Mouse (Mus musculus): ENCODE measurements around the gene Opn4. TPM values are rescaled to one million over a fixed set of nuclear protein-coding genes. Genes with fewer than 3 reads are reported as not detected.

The Opn4 gene
- total RNA-seq, 2 experiments from 2014 or later = not detected

- no peak for DNase-seq (ENCODE audit: low spot score in 2 of 2)
Observed at GRCm38 (mm10) chr14:34591741-34592535, 8.0 kb downstream of the Opn4 start.

DNA sequence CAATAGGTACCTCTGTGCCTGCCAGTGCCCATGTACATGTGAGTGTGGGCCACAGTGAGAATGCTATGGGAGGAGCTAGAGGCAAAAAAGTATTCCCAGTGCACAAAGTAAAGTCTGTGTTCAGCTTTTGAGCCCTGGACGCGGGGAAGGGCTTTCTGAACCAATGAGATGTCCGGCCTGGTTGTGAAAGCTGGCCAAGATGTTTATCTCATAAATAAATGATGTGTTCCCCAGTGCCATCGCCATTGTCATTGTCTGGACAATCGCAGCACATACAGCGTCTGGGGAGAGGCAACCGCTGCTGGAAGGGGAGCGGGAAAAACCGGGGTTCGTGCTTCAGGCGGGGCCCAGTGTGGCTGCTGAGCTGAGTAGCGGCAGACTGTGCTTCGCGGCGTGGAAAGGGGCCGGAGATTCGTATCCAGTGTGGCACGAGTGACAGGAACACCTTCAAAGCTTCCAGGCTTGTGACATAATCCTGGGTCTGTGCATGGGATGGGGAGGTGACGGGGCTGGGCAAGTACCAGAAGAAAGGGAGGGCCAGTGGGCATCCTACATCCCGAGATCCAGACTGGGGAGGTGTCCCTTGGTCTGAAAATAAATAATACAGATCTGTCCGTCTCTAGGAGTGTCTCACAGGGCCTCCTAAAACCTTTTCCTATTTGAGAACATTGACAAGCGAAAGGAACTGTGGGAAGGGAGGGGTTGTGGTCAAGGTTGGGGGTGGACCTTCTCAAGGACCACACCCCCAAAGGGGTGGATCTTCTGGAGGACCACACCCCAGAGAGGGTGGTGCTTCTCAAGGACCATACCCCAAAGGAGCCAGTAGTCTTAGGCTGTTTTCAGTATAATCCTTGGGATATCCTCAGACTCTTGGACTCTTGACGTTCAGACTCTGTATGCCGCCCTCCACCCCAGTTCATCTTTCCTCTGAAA is 8.9 kb downstream of the Opn4 start:
- DNase-seq (ENCODE audit: low spot score in 2 of 2) = no peak

DNA sequence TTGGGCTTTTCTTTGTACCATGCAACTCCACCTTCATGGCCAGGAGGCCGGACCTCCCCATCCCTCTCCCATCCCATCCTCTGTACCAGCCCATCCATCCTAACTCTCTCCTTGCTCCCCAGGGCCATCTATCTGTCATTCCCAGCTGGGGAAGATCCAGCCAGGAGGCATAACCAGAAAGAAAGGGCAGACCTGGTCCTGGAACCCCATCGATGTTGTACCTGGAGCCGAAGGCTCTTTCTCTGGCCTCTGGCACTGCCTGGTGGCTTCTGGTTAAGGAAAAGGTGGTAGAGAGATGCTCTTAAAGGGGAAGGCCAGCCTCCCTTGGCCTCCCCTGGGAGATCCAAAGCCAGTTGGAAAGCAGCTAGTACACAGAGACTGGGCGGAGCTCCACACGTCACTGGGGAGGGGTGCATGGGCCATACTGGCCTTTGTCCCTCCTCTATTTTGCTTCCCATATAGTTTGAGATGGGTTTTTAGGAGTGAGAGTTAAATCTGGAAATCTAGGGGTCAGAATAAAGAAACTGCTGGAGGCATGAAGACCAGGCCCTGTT is 9.8 kb downstream of the Opn4 start:
- DNase-seq (ENCODE audit: low spot score in 2 of 2) = no peak

DNA sequence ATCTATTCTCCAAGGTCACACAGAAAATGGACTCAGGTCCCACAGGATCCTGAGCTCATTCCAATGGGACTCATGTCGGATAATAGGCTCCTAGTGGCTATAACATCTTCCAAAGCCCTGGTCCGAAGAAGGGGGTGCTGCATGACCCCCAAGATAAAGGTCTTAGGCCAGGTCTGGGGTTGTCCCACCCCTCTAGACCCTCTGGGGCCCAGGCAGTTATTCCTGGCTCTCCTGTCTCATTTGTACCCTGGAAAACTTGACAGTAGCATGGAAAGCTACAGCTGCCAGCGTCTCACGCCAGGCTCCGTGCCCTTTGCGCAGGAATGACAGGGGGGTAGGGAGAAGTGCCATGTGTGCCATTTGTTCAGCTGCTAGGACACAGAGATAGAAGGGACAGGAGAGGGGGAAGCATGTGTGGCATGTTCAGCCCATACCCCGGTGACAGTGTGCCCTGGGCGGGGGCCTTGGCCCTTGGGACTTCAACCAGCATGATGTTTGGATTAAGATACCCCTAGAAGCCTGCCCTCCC is 10.7 kb downstream of the Opn4 start:
- DNase-seq (ENCODE audit: low spot score in 2 of 2) = no peak

GRCm38 (mm10) chr14:34588498-34588897 is 11.4 kb downstream of the Opn4 start, which contains the start of gene Ldb3:
Gene Ldb3 (minus strand): TSS chr14:34588682.
- DNase-seq (ENCODE audit: low spot score in 2 of 2) = no peak

DNA sequence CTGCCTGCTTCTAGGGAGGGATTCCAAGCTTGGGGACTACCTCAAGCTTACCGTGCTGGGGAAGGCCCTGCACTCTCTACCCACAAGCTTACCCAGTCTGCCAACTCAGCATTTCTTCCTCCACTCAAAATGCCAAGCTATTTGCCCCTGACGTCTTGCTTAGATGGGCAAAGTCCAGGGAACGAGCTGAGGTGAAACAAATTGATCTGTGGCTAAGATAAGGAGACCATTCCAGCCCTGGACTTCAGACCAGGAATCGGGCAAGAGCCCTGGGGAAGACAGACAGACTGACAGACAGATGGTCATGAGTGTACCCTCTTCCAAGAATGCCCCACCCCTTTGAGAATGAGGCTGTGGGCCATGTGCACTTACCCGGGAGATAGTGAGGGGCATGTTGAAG is 11.9 kb downstream of the Opn4 start:
- DNase-seq (ENCODE audit: low spot score in 2 of 2) = no peak

- no peak for DNase-seq (ENCODE audit: low spot score in 2 of 2)
Observed at GRCm38 (mm10) chr14:34586871-34587270, 13.1 kb downstream of the Opn4 start.

DNA sequence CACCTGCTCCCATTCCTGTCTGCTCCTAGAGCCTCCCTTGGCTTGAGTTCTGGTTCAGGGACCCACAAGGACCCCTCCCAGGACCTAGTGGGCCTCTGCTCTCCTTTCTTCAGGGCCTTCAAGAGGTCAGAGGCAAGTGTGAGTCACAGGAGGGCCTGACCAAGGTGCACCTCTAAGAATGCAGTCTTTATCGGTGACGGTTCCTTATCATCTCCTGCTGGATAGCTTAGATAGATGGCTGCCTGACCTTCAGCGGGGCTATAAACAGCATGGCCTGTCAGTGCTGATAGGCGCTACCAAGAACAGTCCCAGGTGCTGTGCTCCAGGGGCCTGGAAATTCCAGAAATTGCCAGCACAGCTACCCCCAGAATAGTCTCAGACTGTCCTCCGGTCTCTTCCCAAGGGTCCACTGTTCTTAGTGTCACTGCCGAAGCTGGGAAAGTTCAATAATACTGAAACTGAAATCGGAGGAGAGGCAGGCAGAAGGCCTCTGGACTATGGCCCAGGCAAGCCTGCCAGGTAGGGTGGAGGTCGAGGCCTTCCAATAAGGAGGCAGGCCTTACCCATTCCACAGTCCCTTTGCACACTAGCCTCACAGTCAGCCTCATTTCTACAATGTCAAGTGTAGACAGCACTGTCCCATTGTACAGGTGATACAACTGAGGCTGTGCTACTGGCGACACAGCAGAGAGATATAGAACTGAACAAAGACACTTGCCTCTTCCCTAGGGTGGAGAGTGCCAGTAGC is 14.4 kb downstream of the Opn4 start:
- DNase-seq (ENCODE audit: low spot score in 2 of 2) = no peak

DNA sequence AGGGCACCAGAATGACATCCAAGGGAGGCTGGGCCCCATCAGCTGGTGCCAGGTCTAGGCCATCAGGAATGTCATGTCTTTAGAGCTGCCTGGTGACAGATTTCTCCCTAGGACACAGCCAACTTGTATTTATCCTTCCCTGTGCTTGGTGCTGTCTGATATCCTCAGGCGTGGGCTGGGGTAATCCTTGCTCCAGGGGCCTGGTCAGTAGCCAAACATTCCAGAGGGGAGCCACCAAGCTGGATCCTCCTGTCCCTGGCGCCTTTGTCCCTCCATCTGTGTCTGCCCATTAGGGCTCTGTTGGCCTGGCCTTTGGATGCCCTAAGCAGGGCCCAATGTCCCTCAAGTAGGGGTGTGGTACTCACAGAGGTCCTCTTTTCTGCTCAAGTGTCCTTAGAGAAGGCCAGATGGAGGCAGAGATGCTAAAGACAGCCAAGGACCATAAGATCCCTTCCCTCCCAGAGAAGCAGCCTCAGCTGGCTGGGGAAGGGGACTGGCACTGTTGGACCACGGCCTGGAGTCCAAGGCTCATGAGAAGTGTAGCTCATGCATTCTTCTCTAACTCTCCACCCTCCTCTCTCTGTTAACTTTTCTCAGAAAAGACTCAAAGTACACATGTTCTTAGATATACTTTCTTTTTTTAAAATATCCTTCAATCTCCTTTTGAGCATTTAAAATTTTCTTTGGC is 17.1 kb downstream of the Opn4 start:
- DNase-seq (ENCODE audit: low spot score in 2 of 2) = no peak

- DNase-seq (ENCODE audit: low spot score in 2 of 2) = no peak
Observed at GRCm38 (mm10) chr14:34576858-34577257, 23.1 kb downstream of the Opn4 start.

GRCm38 (mm10) chr14:34574068-34574467 is 25.9 kb downstream of the Opn4 start:
- DNase-seq (ENCODE audit: low spot score in 2 of 2) = no peak

DNA sequence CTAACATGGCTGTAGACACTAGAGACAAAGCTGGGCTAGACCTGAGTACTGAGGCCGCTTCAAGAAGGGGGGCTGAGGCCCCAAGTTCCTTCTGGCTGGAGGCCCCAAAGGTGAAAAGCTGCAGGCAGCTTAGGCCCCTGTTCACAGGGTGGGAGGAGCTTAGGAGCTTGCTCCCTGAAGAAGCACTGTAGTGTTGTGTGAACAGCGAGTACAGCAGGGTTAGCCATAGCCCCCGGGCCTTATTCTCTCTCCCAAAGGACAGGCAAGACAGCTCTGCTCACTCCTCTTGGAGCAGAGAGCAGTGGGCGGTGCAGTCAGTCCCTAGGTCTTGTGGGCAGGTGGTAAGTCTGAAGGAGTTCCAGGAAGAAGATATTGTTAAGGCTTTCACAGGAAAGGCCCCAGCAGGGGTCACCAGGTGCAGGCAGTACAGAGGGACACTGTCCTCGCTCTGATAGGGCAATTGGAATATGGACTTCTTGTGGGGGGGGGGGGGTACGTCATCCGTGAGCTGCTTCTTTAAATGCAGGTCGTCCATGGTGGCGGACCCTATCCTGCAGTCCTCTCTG is 26.5 kb downstream of the Opn4 start:
- no peak for DNase-seq (ENCODE audit: low spot score in 2 of 2)

DNA sequence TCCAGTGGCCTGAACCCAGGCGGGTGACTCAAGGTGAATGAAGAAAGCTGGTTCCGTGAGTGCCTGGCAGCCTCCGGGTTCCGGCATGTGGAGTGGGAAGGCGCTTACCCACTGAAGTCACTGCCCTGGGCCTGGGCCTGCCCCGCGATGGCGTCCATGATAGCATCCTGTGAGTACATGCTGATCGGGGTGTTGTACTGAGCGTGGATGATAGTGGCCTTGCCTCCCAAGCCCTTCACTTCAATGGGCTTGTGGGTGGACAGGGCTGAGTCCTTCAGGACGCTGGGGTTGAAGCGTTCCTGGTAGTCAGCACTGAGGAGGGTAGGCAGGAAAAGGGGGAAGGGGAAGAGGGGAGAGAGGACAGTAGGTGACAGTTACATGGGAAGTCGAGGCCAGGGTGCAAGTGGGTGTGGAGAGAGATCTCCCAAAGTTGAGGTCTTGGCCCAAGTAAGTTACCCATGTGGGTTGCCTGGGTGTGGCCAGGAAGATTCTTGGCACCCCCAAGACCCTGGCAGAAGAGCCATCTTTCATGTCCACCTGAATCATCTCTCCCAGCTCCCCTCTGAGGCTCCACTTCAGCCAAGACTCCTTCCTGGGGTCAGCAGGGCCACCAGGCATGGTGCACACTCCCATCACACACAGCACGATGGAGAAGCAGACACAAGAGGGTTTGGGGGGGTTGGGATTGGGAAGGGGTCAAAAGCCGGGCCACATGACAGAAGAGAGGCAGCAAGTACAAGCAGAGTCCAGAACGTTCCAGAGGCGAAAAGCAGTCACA is 28.1 kb downstream of the Opn4 start:
- no peak for DNase-seq (ENCODE audit: low spot score in 2 of 2)

GRCm38 (mm10) chr14:34570903-34571302 is 29.0 kb downstream of the Opn4 start:
- DNase-seq (ENCODE audit: low spot score in 2 of 2) = no peak

- peak; percentile 73 to 89 for DNase-seq (ENCODE audit: low spot score in 2 of 2)
Observed at GRCm38 (mm10) chr14:34570294-34570693, 29.6 kb downstream of the Opn4 start.

GRCm38 (mm10) chr14:34569534-34570194 is 30.3 kb downstream of the Opn4 start:
- DNase-seq (ENCODE audit: low spot score in 2 of 2) = no peak

GRCm38 (mm10) chr14:34568626-34569025 is 31.3 kb downstream of the Opn4 start:
- no peak for DNase-seq (ENCODE audit: low spot score in 2 of 2)

DNA sequence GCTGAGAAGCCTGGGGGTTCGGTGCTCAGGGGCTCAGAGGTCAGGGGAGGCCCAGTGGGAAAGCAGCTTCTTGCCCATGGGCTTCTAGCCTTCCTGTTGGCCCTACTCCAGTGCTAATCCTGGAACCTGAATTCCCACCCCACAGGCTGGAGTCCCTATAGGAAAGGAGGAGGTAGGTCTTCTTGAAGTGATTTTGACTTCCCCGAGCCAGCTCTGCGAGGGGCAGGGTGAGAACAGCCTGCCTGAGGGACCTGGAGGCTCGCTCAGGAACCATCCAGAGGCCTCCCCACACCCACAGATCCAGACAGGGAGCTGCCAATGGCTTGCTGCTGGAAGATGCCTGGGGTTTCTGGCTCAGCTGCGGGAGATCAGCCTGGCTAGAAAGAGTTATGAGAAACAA is 32.2 kb downstream of the Opn4 start:
- DNase-seq (ENCODE audit: low spot score in 2 of 2) = no peak

DNA sequence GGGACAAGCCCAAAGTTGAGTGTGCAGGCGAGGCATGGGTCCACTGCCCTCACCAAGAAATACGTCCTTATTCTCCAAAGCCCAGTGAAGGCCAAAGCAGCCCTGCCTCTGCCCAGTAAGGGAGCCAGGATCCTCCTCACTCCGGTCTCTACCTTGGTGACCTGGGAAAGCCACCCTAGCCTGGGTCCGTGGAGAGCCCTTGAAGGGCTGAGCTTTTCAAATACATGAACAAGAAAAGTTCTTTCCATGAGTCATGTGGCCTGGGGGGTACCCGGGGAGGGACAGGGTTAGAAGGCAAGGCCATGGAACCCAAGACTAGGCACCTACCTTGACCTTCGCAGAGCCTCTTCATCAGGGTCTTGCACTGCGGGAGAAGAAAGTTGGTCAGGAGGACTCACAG is 33.4 kb downstream of the Opn4 start:
- DNase-seq (ENCODE audit: low spot score in 2 of 2) = no peak
